Mouse (Mus musculus) bone marrow macrophage, adult 2 months (primary cell): ENCODE results near the gene Frs2.

Source experiments
- CTCF ChIP-seq: IDR thresholded peaks from 2 replicates; pipeline ENCODE4 v1.5.1; 2012; ENCODE audit warnings: low read depth, mild to moderate bottlenecking, low read length, moderate library complexity
- POLR2A ChIP-seq: IDR thresholded peaks from 2 replicates; pipeline ENCODE4 v1.6.1; 2012; ENCODE audit warnings: mild to moderate bottlenecking, low read depth, low read length, borderline replicate concordance

DNA sequence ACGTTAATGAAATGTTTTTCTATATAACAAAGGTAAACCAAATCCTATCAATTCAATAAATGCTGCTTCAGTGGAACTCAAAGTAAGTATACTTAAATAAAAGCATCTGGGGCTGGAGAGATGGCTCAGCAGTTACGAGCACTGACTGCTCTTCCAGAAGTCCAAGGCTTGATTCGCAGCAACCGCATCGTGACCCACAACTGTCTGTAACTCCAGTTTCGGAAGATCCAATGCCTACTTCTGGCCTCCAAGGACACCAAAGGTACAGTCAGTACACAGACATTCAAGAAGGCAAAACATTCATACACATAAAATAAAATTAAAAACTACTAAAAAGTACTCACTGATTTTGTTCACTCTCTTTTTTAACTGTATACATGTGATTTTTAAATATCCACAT, 52.2 kb downstream of the Frs2 start:
- TF ChIP-seq CTCF, result no peak
- no peak for TF ChIP-seq POLR2A
